Mouse (Mus musculus): ENCODE data around the gene Rbfox3. TPM values are rescaled to one million over a fixed set of nuclear protein-coding genes. Genes with fewer than 3 reads are reported as not detected.

Gene Rbfox3
- polyA plus RNA-seq, 1 experiment from 2014 or later: 56.3 TPM

DNA sequence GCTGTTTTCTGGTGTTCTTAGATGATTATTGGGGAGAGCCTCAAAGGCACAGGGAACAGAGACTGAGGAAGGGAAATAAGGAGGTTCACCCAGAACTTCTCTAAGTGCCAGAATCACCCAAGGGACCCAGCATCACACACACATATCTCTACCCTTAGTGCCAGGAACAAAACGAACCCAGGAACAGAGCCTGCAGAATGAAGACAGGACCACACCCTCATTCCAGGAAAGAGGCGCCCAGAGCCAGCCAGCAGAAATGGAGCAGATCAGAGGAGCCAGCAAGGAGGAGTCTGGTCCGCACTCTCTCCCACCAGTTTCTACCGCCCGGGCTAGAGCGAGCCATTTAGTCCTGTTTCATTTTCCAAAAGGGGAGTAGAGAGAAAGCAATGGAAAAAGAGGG lies 358.4 kb downstream of the Rbfox3 start:
- H3K27ac ChIP-seq (ENCODE audit: low read length): no peak overlapping the region
- no peak overlapping the region for H3K4me3 ChIP-seq (replicated peaks; ENCODE audit: low read length)
- 12% methylated on average over 6 of the region's 6 CpGs for WGBS
- H3K9me3 ChIP-seq (ENCODE audit: control insufficient read depth, low read length): no peaks in the 10 kb centered on the region
- H3K36me3 ChIP-seq (ENCODE audit: control insufficient read depth, insufficient read depth): no peaks in the 10 kb centered on the region
- H3K9ac ChIP-seq (replicated peaks; ENCODE audit: low read depth, low read length): no peak overlapping the region
- no peak for ATAC-seq
- no peak overlapping the region for H3K4me2 ChIP-seq (ENCODE audit: low read length)
- no peaks in the 10 kb centered on the region for H3K27me3 ChIP-seq (replicated peaks; ENCODE audit: control insufficient read depth, insufficient read depth, low read length)
- H3K4me1 ChIP-seq (replicated peaks; ENCODE audit: control insufficient read depth, insufficient read depth, low read length): peaks cover 36% of the 10 kb centered on the region

DNA sequence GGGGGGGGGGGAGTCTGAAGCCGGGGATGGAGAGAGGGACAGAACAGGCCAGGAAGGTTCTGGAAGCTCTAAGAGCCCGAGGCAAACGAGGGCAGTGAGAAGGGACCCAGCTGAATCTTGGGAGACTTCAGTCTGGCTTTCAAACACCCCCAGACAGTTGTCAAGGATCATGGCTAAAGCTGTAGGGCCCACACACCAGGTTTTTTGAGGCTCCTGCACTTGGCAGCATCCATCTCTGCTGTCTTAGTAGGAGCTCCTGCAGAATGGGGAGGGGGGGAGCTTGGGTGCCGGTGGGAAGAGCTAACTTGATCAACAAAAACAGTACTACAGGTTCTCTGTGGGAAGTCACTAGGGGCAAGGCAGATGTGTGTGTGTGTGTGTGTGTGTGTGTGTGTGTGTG lies 358.9 kb downstream of the Rbfox3 start:
- Histone ChIP-seq H3K4me2 (ENCODE audit: low read length) (no peak overlapping the region), H3K9me3 (ENCODE audit: control insufficient read depth, low read length) (no peaks in the 10 kb centered on the region), H3K27me3 (replicated peaks; ENCODE audit: control insufficient read depth, insufficient read depth, low read length) (no peaks in the 10 kb centered on the region), H3K9ac (replicated peaks; ENCODE audit: low read depth, low read length) (no peak overlapping the region), H3K27ac (ENCODE audit: low read length) (no peak overlapping the region), H3K36me3 (ENCODE audit: control insufficient read depth, insufficient read depth) (no peaks in the 10 kb centered on the region), H3K4me1 (replicated peaks; ENCODE audit: control insufficient read depth, insufficient read depth, low read length) (peaks cover 36% of the 10 kb centered on the region), H3K4me3 (replicated peaks; ENCODE audit: low read length) (no peak overlapping the region)
- 54% methylated on average over 4 of the region's 4 CpGs for WGBS
- no peak for ATAC-seq

DNA sequence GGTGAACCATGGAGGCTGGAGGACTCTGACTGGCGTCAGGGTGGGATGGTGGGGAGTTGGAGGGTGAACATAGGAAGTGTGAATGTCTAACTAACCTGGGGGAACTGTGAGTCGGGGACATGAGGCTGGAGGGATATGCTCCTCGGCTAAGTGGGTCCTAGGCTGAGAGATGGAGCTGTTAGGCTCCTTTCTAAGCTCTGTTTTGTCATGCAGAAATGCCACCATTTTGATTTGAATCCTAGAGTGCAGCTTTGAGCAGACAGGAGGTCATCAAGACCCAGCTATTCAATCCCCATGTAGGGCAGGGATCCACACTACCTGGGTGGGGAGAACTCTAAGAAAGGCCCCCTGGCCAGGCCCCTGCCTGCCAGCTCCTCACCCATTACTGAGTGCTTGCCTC lies 359.7 kb downstream of the Rbfox3 start:
- no peak for ATAC-seq
- no peaks in the 10 kb centered on the region for H3K36me3 ChIP-seq (ENCODE audit: control insufficient read depth, insufficient read depth)
- 54% methylated on average over 3 of the region's 3 CpGs for WGBS
- H3K4me3 ChIP-seq (replicated peaks; ENCODE audit: low read length): no peak overlapping the region
- H3K27ac ChIP-seq (ENCODE audit: low read length): peak overlapping the region; percentile 30; the same call in 1 of the 2 replicates
- H3K4me1 ChIP-seq (replicated peaks; ENCODE audit: control insufficient read depth, insufficient read depth, low read length): peaks cover 38% of the 10 kb centered on the region
- no peaks in the 10 kb centered on the region for H3K9me3 ChIP-seq (ENCODE audit: control insufficient read depth, low read length)
- H3K27me3 ChIP-seq (replicated peaks; ENCODE audit: control insufficient read depth, insufficient read depth, low read length): no peaks in the 10 kb centered on the region
- H3K9ac ChIP-seq (replicated peaks; ENCODE audit: low read depth, low read length): no peak overlapping the region
- H3K4me2 ChIP-seq (ENCODE audit: low read length): no peak overlapping the region

DNA sequence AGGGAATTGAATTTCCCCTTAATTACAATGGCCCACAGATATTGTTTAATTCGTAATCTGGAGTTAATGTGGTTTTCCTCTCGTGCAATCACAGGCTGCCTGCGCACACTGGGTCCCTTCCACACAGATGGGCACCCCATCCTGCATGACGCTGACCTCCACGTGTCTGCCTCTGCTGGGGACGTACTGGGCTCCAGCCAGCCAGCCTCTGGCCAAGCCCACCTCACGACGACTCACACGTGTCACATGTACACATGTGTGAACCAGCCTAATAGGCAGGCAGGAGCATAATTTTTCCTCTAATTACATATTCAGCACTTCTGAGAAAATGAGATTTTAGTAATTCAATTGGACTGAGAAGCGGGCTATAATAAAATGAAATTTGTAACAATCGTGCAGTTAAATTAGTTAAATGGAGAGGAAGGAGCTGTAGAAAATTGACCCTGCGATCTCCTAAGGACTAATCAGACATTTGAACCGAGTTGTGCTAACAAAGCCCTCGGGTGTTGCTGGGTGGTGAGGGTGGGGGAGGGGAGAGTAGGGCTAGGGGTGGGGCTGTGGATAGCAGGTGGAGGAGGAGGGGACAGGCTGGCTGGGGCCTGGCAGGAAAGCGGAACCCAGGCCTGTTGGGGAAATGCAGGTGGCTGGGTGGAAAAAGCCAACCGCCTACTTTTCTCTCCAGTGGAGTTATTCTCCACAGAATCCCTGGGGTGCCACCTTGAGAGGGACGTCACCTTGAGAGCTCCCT lies 360.4 kb downstream of the Rbfox3 start:
- peak; percentile 75 for ATAC-seq
- H3K36me3 ChIP-seq (ENCODE audit: control insufficient read depth, insufficient read depth): no peaks in the 10 kb centered on the region
- no peak overlapping the region for H3K9ac ChIP-seq (replicated peaks; ENCODE audit: low read depth, low read length)
- peak overlapping the region; percentile 30; the same call in 1 of the 2 replicates for H3K27ac ChIP-seq (ENCODE audit: low read length)
- H3K27me3 ChIP-seq (replicated peaks; ENCODE audit: control insufficient read depth, insufficient read depth, low read length): no peaks in the 10 kb centered on the region
- peaks cover 38% of the 10 kb centered on the region for H3K4me1 ChIP-seq (replicated peaks; ENCODE audit: control insufficient read depth, insufficient read depth, low read length)
- WGBS: 9% methylated on average over 17 of the region's 17 CpGs
- H3K9me3 ChIP-seq (ENCODE audit: control insufficient read depth, low read length): no peaks in the 10 kb centered on the region
- H3K4me2 ChIP-seq (ENCODE audit: low read length): peak overlapping the region; percentile 16; the same call in 1 of the 2 replicates
- H3K4me3 ChIP-seq (replicated peaks; ENCODE audit: low read length): no peak overlapping the region

DNA sequence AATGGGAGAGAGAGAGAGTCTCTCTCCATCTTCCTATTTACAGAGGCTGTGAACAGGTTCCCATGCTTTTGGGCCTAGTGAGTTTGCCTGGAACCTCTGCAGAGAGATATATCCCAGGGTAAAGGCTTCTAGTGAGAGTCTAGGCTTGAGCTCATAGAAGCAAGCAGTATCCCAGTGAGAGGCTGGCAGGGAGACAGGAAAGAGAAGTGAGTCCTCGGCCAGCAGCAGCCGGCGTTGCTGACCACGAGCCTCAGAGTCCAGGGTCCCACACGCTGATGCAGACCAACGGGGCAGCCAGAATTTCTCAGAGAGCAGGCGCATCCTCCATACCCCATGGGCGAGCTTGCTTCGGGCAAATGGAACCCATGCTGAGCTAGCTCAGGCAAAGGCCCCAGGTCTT lies 363.2 kb downstream of the Rbfox3 start:
- peaks cover 32% of the 10 kb centered on the region for H3K4me1 ChIP-seq (replicated peaks; ENCODE audit: control insufficient read depth, insufficient read depth, low read length)
- no peak overlapping the region for H3K27ac ChIP-seq (ENCODE audit: low read length)
- WGBS: 92% methylated on average over 9 of the region's 9 CpGs
- ATAC-seq: no peak
- no peak overlapping the region for H3K4me2 ChIP-seq (ENCODE audit: low read length)
- no peak overlapping the region for H3K9ac ChIP-seq (replicated peaks; ENCODE audit: low read depth, low read length)
- no peaks in the 10 kb centered on the region for H3K36me3 ChIP-seq (ENCODE audit: control insufficient read depth, insufficient read depth)
- no peak overlapping the region for H3K4me3 ChIP-seq (replicated peaks; ENCODE audit: low read length)
- no peaks in the 10 kb centered on the region for H3K9me3 ChIP-seq (ENCODE audit: control insufficient read depth, low read length)
- no peaks in the 10 kb centered on the region for H3K27me3 ChIP-seq (replicated peaks; ENCODE audit: control insufficient read depth, insufficient read depth, low read length)

DNA sequence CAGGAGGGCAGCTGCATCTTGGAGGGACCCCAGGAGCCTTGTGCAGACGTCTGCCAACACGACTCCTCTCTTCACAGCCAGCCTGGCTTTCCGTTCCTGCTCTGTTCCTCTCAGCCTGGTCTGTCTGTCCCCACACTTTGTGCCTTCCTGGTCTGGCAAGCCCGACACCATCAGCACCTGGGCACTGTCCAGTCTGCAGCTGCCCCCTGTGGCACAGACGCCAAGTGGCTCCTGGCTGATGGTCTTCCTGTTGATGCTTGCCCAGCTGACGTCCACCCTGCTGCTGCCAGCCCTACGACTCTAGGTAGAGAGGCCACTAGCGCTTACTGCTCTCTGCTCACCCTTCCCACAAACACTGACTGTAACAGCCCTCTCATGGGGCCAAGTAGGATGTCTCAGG lies 365.1 kb downstream of the Rbfox3 start:
- Histone ChIP-seq H3K4me3 (replicated peaks; ENCODE audit: low read length) (no peak overlapping the region), H3K27me3 (replicated peaks; ENCODE audit: control insufficient read depth, insufficient read depth, low read length) (no peaks in the 10 kb centered on the region), H3K4me1 (replicated peaks; ENCODE audit: control insufficient read depth, insufficient read depth, low read length) (peaks cover 23% of the 10 kb centered on the region), H3K36me3 (ENCODE audit: control insufficient read depth, insufficient read depth) (no peaks in the 10 kb centered on the region), H3K9ac (replicated peaks; ENCODE audit: low read depth, low read length) (no peak overlapping the region), H3K27ac (ENCODE audit: low read length) (no peak overlapping the region), H3K4me2 (ENCODE audit: low read length) (no peak overlapping the region), H3K9me3 (ENCODE audit: control insufficient read depth, low read length) (no peaks in the 10 kb centered on the region)
- ATAC-seq: no peak
- WGBS: 76% methylated on average over 8 of the region's 8 CpGs

DNA sequence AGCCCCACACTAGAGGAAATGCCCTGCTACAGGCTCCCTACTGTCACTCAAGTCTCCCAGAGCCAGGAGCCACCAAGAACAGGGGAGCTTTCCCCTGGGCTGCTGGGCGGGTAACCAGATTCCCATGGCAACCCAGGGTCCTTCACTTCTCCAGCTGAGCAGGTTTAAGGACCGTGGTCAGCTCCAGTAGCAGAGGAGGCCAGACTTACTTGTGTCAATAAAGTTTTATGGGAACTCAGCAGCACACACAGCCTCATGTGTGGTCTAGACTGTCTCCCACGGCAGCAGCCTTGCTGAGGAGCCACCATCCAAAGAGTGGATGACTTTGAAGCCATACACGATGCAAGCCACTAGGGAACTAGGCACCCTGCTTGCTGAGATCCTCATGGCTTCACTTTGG lies 365.7 kb downstream of the Rbfox3 start:
- H3K9me3 ChIP-seq (ENCODE audit: control insufficient read depth, low read length): no peaks in the 10 kb centered on the region
- H3K27me3 ChIP-seq (replicated peaks; ENCODE audit: control insufficient read depth, insufficient read depth, low read length): no peaks in the 10 kb centered on the region
- no peak for ATAC-seq
- WGBS: 29% methylated on average over 4 of the region's 4 CpGs
- no peak overlapping the region for H3K9ac ChIP-seq (replicated peaks; ENCODE audit: low read depth, low read length)
- no peak overlapping the region for H3K4me3 ChIP-seq (replicated peaks; ENCODE audit: low read length)
- H3K27ac ChIP-seq (ENCODE audit: low read length): no peak overlapping the region
- H3K4me1 ChIP-seq (replicated peaks; ENCODE audit: control insufficient read depth, insufficient read depth, low read length): peaks cover 17% of the 10 kb centered on the region
- no peak overlapping the region for H3K4me2 ChIP-seq (ENCODE audit: low read length)
- H3K36me3 ChIP-seq (ENCODE audit: control insufficient read depth, insufficient read depth): no peaks in the 10 kb centered on the region

DNA sequence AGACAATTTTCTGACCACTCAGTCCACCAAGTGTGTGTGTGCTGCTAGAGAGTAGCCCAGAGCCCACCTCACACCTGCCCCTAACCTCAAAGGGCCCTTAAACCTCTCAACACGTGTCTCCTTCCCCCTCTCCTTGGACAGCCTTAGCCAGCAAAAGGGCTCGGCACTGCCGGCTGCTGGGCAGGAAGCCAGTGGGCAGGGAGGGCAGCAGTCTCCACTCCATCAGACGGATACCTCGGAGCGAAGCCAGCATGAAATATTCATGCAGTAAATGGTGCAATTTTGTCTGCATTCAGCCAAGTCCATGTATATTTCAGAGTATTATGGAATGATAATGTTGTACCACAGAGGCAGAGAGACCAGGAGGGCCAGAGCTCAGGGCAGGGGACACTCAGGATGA lies 366.8 kb downstream of the Rbfox3 start:
- no peak; the same call in 1 of the 2 replicates for ATAC-seq
- Histone ChIP-seq H3K4me2 (ENCODE audit: low read length) (no peak overlapping the region), H3K4me1 (replicated peaks; ENCODE audit: control insufficient read depth, insufficient read depth, low read length) (peaks cover 12% of the 10 kb centered on the region), H3K9me3 (ENCODE audit: control insufficient read depth, low read length) (no peaks in the 10 kb centered on the region), H3K27me3 (replicated peaks; ENCODE audit: control insufficient read depth, insufficient read depth, low read length) (no peaks in the 10 kb centered on the region), H3K4me3 (replicated peaks; ENCODE audit: low read length) (no peak overlapping the region), H3K27ac (ENCODE audit: low read length) (no peak overlapping the region), H3K36me3 (ENCODE audit: control insufficient read depth, insufficient read depth) (no peaks in the 10 kb centered on the region), H3K9ac (replicated peaks; ENCODE audit: low read depth, low read length) (no peak overlapping the region)
- 48% methylated on average over 6 of the region's 6 CpGs for WGBS

DNA sequence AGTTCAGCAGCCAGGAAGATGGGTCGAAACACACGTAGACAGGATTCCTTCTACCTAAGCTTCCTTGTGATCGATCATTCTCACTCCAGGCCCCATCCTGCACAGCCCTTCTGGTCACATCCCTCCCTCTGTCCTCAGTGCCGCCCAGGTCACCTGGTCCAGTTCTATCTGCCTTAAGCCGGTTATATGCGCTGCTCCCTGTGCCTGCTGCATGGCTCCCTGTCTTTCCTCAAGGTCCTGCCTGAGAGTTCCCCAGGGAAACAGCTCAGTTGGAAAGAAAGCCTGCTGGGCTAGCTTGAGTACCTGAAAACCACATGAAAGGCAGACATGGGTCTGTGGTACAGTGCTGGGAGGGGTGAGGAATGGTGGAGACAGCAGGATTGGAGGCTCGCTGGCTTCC lies 368.5 kb downstream of the Rbfox3 start:
- H3K36me3 ChIP-seq (ENCODE audit: control insufficient read depth, insufficient read depth): no peaks in the 10 kb centered on the region
- H3K9me3 ChIP-seq (ENCODE audit: control insufficient read depth, low read length): no peaks in the 10 kb centered on the region
- WGBS: 77% methylated on average over 7 of the region's 7 CpGs
- H3K27ac ChIP-seq (ENCODE audit: low read length): no peak overlapping the region
- no peak overlapping the region for H3K4me2 ChIP-seq (ENCODE audit: low read length)
- H3K4me3 ChIP-seq (replicated peaks; ENCODE audit: low read length): no peak overlapping the region
- no peaks in the 10 kb centered on the region for H3K27me3 ChIP-seq (replicated peaks; ENCODE audit: control insufficient read depth, insufficient read depth, low read length)
- peaks cover 12% of the 10 kb centered on the region for H3K4me1 ChIP-seq (replicated peaks; ENCODE audit: control insufficient read depth, insufficient read depth, low read length)
- no peak overlapping the region for H3K9ac ChIP-seq (replicated peaks; ENCODE audit: low read depth, low read length)
- ATAC-seq: no peak
